Mouse (Mus musculus) monocyte, adult 5-6 weeks (primary cell): ENCODE data around the gene Krt4. TPM values are rescaled to one million over a fixed set of nuclear protein-coding genes. Genes with fewer than 3 reads are reported as not detected.

ENCODE experiments used
- ATAC-seq: fragments of 153-309, 156-312 bp; replicated peaks from 2 replicates; pipeline ENCODE4 v1.8.0; 2017; ENCODE audit warnings: mild to moderate bottlenecking; ENCODE audit not compliant: low TSS enrichment, insufficient number of reproducible peaks, severe bottlenecking, poor library complexity, low FRiP score
- total RNA-seq: library from RNA; stranded (forward); fragments of 200-1000, 200-491, 200-594 nt; gene quantifications from 3 replicates; pipeline ENCODE4 v1.2.3, GENCODE M21; 2017

Gene Krt4
- not detected in 3 replicates for total RNA-seq

DNA sequence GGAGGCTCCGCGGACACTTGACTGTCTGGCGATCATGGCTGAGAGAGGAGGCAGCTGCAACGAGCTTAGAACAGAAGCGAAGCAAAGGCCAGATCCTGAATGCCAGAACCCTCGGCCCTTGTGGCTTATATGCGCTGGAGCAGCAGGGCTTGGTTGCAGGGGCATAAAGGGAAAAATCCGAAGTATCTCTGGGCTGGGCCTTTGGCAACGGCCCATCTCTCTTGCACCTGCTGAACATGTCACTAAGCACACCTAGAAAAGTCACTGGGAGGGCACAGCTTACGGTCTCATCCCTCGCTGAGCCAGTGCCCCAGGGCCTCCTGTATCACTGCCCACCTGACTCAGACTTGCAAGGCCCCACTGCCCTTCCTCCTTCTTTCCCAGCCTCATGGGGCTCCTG, at the start of gene Krt4:
Gene Krt4 (minus strand): TSS at position 101 of the 400 bp plus-strand sequence.
- no peak for ATAC-seq

DNA sequence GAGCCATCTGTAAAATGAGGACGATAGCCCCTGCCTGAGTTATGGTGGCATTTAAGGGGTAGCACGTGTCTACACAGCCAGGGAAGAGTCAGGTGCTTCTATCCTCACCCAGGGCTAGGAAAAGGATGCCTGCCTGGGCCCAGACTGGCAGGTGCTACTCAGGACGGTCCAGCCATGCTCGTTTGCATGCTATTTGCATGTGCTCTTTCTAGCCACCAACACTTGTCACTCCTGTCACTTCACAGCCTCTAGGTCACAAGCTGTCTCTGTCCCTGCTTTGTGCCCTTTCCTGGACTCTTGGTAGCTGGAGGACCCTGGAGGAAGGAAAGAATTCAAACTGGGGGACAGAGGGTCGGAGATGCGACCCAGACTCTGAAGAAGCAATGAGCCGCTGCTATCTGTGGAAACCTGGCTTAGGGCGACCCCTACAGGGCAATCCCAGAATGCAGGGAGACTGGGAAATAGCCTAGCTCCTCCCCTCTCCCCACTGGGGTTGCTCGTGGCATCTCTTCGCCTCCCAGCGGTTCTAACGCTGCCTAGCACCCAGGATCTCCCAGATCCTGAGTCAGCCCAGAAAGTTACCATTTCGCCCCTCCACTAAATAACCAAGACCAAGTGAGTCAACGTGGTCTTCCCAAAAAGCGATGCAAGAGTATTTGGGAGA, 49.0 kb upstream of the Krt4 start:
- peak; percentile 29 for ATAC-seq

DNA sequence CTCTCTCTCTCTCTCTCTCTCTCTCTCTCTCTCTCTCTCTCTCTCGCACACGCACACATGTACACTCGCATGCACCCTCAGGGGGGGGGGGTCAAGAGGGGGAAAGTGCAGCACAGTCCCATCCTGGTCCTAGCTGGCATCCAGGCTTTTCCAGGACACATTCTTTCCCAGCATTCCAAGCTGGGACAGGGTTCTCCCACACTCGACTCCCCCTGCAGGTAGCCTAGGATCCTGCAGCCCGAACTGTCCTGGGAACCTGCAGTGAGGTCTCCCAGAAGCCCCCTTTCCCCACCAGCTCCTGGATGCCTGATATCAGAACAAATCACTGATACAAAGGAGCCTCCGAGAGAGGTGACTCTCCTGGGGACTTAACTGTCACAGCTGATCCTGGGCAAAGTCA, 46.0 kb upstream of the Krt4 start:
- no peak for ATAC-seq

DNA sequence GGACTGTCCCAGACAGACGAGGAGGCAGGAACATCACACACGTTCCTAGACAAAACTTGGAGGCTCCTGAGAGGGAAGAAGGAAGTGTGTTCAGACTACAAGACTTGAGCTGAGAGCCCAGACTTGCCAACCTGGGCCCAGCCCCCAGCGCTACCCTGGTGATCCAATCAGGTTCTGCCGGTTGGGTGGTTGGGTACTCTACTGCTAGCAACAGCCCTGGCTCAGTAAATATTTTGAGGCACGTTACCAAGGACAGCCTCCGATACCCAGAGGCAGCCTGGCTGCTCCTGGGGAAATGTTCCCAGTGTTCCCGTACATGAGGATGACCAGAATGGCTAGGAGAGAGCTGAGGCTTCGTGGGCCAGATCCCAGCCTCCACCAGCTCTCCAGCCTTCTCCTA, 42.3 kb upstream of the Krt4 start:
- no peak for ATAC-seq

DNA sequence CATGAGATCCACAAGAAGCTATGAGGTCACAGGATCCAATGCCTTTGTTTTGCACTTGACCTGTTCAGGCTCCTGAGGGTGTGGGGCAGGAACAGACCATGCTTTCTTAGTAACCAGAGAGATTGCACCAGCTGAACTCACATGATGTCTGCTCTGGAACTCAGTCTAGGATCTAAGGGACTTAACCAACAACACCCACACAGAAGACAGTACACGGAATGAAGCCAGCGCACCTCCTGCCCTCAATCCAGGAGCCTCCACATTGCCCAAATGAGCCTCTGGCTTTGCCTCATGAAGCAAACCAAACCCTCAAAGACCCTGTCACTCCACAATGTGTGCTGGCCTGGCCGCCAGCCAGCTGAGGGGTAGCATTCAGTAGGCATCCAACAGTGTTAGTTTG, 34.4 kb upstream of the Krt4 start:
- no peak for ATAC-seq

DNA sequence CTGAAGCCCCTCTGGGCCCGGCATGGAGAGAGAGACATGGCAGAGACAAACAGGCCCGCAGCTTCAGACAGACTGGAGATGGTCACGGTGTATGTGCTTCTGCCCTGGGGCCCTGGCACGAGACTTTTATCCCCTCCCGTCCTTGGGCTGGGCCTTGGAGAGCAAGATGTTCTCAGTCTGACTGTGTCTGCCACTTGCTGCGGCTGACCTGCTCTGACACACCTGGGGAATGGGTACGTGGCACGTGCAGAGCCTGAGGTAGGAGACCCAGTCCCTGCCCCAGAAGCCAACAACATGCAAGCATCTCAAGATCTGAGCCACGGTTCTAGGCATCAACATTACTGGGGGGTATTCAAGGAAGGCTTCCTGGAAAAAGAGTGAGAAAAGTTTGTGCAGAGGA, 29.7 kb upstream of the Krt4 start, which contains the start of gene Krt78:
Gene Krt78 (minus strand): TSS at position 101 of the 400 bp plus-strand sequence.
- no peak for ATAC-seq

DNA sequence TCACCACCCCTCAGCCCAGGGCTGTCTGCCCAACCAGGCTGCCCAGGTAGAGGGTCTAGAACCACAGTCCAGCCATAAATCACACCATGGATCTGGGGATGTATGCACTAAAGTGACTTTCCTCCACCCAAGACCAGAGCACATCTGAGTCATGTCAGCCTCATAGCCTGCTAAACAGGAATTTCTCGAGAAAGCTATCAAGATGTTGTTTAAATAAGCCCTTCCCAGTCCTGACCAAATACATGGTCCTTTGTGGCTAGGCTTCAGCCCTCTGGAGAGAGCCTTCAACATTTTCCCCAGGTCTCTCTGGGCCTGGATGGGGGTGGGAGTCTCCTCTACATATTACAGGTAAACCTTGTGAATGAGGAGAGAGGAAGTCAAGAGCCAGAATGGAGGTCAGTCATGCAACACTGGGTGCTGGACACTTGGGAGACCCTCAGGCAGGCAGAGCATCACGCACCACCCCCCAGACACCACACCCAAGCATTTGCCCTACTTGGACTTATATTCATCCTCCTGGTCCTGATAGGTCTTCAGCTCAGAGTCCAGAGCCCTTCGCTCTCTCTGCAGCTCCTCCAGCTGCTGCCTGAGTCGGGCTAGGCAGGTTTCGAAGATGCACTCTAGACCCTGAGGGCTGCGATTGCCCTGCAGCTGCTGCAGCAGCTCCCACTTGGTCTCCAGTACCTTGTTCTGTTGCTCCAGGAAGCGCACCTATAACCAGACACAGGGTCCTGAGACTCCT, 28.4 kb upstream of the Krt4 start:
- ATAC-seq = no peak

DNA sequence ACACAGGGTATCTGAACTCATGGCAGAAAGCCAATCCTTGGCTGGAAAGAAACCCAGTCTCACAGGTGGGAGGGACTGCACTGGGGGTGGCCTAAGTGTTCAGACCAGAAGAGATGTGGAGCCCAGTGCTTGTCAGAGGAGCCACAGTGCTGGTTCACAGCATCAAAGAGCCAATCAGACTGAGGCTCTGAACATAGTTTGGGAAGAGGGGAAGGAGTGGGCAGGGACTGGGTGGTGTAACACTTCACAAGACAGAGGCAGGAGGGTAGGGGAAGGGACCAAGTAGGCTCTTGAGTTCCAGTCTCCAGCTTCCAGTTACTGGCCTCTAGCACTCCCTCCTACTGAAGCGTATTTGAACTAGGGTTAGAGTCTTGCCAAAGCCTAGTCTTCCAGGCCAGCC, 20.9 kb upstream of the Krt4 start:
- ATAC-seq = no peak

DNA sequence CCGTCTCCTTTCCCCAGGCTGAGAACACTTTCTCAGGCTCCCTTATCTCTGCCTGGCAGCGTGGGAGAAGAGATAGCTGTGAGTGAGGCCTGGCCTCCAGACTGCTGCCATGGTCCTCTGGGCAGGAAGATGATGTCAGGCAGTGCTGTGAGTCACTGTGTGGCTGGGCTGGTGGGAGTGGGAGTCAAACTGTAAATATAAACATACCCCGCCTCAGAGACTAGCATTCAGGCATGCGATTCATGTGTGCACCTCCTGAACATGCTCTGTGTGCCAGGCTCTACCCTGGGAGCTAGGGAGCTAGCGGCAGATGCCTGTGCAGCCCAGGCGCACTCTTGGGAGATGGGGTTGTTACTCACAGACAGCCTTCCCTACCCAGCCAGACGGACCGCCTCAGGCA, 17.4 kb upstream of the Krt4 start:
- ATAC-seq = no peak

DNA sequence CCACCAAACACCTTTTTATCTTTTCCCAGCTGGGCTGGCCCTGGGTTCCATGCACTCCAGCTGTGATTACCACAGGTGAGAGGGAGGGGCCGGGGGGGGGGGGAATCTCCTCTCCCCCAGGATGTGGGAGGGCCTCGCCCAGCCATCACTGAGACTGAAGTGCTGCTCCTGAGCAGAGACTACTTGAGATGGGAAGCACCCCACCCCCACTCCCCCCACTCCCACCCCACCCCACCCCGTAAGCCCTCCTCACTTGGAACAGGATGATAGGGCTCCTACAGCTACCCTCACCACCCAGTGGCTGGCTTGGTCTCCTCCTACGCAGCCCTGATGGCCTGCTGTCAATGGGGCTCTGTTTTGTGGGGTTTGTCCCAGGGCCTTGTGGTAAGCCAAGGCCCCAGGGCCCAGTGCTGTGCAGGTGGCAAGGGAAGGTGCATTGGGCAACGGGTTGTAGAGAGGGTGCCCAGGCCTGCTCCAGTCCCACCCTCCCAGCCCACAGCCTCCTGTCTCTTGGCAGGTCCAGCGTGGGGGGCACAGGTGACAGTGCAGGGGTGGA, 15.8 kb upstream of the Krt4 start, which contains the start of gene Krt79:
Gene Krt79 (minus strand): TSS at position 51 of the 556 bp plus-strand sequence.
- no peak for ATAC-seq

DNA sequence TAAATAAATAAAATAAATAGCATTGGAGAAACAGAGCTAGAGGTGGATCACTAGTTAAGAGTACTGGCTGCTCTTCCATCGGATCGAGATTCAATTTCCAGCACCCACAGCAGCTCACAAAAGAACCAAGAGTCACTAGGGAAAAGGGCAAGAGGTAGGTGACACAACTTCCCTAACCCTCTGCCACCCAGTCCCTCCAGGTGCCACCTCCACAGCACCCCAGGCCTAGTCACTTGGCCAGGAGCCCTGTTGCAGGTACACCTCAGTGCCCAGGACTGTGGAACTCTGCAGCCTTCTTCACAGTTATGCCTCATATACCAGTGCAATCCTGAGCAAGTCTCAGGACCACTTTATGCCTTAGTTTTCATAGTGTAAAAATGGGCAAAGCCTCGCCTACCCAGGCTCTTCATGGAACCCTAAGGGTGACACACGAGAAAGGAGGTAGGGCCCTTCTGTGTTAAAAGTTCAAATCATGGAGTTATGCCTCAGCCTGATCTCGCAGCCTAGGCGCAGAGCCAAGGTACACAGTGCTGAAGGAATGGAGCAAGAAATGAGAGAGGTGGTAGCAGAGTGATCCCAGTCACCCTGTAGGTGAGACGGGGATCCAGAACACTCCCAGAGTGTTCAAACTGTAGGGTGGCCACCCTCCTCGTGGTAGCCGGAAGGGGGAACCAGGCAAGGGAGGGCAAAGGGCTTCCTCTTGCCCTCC, 14.2 kb upstream of the Krt4 start:
- no peak for ATAC-seq

DNA sequence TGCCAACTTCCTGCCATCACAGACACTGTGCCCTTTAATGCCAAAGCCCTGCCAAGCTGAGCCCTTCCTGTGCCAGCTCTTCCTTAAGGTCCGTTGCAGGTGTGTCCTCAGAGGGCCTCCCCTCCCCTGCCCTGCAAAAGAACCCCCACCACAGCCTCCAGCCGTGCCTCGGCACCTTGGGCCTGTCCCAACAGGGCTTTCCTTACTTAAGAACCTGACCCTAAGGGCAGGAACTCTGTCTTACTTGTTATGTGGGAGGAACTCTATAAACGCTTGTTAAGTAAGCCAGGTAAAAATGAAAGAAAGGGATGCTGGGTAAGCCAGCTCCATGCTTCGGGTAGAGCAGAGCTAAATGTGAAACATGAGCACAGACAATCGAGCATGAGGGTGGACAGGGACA, 8.5 kb upstream of the Krt4 start:
- ATAC-seq = no peak

DNA sequence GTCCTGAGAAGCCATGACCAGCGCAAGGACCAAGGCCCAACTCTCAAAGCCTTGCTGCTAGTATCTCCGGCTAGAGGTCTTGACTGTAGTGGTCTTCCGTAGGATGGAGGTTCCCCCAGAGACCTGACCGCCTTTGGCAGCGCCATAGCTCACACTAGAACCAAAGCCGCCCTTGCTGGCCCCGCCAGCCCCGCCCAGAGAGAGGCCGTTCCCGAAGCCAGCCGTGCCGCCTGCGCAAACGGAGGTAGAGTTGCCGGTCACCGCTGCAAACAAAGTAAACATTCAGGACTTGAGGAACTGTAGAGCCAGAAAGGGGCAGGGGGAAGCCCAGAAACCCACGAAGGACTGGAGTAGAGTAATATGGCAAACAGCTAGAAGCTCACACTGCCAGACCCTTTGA, 5.1 kb upstream of the Krt4 start:
- ATAC-seq = no peak

DNA sequence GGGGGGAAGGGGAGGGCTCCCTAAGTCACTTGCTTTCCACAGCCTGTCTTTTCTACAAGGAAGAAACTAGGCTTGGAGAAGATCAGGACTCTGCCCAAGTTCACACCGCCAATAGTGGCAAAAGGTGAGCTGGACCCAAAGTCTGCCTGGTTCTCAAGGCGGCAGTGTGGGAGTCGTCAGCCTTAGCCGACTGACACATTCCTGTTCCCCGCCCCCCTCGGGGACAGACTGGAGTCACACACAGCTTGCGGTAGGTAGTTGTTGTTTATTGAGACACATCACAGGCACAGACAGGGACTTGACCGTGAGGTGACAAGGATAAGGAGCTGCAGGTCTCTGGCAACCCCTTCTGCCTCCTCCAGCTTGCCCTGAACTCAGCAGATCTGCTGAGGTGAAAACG, 4.6 kb upstream of the Krt4 start:
- ATAC-seq = no peak

DNA sequence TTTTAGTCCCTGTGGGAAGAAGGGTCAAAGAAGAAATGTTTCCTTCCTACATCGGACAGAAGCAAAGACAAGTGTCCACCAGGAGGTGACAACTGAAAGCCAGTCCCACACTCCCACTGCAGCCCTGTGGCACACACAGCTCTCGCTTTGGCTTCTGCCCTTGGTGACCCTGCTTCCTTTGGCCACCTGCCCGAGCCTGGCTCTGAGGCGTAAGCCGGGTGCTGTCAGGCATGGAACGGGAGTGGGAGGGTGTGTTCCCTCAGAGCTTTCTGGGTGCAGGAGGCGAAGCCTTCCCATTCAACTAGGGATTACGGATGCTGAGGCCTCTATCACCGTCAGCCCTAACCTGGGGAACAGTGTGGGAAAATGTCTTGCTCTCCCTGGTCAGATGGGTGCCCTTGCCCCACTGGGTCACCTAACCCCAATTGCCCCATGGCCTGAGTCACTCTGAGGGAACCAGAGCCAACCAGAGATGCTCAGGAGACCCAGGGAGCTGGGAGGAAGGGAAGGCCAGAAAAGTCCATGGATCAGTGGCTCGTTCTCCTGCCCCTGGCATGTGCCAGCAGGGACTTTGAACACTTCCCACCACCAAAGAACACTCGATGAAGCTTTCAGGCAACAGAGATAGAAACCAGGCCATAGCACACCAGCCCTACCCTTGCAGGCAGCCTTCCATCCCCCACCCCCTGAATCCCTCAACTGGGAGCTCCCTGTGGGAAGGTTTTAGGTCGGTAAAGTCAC, 3.0 kb upstream of the Krt4 start:
- ATAC-seq = no peak

DNA sequence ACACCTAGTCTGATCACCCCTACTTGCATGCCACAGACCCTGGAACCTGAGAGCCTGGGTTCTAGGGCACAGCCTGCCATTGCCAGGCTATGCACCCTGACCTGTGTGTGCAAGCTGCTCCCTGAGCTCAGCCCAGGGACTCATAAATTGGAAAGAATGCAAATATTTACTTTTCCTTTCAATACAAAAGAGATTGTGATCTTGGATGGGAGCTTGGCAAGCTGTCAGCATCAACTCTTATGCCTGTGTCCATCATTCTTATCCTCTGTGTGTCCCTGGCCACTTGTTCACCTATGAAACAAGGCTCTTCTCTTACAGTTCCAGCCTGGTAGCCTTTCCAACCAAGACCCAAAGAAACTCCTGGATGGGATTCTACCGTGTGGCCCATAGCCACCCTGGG, 506 bp upstream of the Krt4 start:
- no peak for ATAC-seq

DNA sequence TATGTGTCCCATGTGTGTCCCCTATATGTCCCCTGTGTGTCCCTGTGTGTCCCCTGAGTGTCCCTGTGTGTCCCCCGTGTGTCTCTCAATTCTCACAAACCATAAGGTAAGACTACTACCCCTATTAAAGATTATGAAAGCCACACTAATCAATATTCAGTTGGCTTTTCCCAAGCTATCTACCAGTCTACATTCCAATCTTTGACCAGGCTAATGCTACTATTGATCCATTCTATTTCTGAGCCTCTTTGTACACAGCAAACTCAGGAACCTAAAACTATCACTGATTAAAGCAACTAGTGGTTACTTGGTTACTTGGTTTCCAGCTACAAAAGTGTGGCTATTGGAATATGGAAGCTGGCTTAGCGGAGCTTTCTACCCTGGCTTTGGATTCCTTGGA, 2.2 kb downstream of the Krt4 start:
- ATAC-seq = no peak

DNA sequence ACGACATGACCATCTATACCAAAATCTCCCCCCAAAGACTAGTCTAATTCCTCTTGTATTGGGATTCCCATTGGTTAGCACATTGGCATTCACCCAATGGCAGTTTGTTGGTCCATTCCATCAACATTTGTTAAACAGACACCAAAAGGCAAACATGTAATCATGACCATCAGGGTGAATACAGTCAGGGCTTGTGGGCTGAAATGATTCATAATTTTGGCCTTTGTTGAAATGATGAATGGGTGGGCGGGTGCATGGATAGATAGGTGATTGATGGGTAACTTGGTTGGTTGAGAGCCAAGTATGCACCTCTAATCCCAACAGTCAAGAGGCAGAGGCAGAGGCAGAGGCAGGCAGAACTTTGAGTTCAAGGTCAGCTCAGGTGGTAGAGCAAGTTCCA, 8.5 kb downstream of the Krt4 start:
- ATAC-seq = no peak

DNA sequence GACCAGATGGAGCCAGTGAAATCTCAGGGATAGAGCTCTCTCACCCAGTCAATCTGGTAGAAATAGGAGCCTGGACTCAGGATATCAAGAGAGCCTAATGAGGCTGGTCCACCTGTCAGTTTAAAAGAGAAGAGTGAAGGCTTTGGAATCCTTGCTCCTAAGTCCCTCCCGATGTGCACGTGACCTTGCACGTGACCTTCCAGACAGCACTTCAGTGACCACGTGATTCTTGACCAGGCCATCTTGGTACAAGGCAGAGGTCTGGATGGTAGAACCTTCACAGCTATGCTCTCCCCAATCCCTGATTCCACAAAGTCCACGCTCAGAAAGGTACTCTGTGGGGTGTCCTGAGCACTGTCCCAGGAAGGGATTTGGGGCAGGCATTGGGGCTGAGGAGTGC, 19.7 kb downstream of the Krt4 start:
- no peak for ATAC-seq
